Mouse (Mus musculus): Measurements from ENCODE around the gene Adam15.

Gene Adam15

GRCm38 (mm10) chr3:89355512-89355902 is 5.7 kb upstream of the Adam15 start:
- DNase-seq (ENCODE audit: low read depth, low spot score): no peak

GRCm38 (mm10) chr3:89354816-89355511 is 5.2 kb upstream of the Adam15 start:
- no peak for DNase-seq (ENCODE audit: low read depth, low spot score)

- DNase-seq (ENCODE audit: low read depth, low spot score): no peak
These were observed 1.5 kb upstream of the Adam15 start for GRCm38 (mm10) chr3:89351271-89351670.

GRCm38 (mm10) chr3:89348911-89349868 is 606 bp downstream of the Adam15 start:
- DNase-seq (ENCODE audit: low read depth, low spot score): no peak

- no peak for DNase-seq (ENCODE audit: low read depth, low spot score)
These were observed 1.9 kb downstream of the Adam15 start for GRCm38 (mm10) chr3:89347916-89348315.

GRCm38 (mm10) chr3:89346815-89347540 is 2.8 kb downstream of the Adam15 start:
- no peak for DNase-seq (ENCODE audit: low read depth, low spot score)

- DNase-seq (ENCODE audit: low read depth, low spot score): no peak
These were observed 6.5 kb downstream of the Adam15 start for GRCm38 (mm10) chr3:89343279-89343678.

GRCm38 (mm10) chr3:89341794-89342193 is 8.0 kb downstream of the Adam15 start:
- no peak for DNase-seq (ENCODE audit: low read depth, low spot score)

- peak; percentile 61 for DNase-seq (ENCODE audit: low read depth, low spot score)
These were observed 9.3 kb downstream of the Adam15 start for GRCm38 (mm10) chr3:89340465-89340864.

- peak; percentile 71 for DNase-seq (ENCODE audit: low read depth, low spot score)
These were observed 10.4 kb downstream of the Adam15 start for GRCm38 (mm10) chr3:89339416-89339815.

GRCm38 (mm10) chr3:89337721-89338578 is 11.8 kb downstream of the Adam15 start, which contains the start of gene Efna4:
TSS of gene Efna4 (minus strand) at chr3:89338028.
- DNase-seq (ENCODE audit: low read depth, low spot score): no peak

- no peak for DNase-seq (ENCODE audit: low read depth, low spot score)
These were observed 12.6 kb downstream of the Adam15 start for GRCm38 (mm10) chr3:89337062-89337720.

GRCm38 (mm10) chr3:89336529-89336928 is 13.3 kb downstream of the Adam15 start:
- no peak for DNase-seq (ENCODE audit: low read depth, low spot score)

- no peak for DNase-seq (ENCODE audit: low read depth, low spot score)
These were observed 16.7 kb downstream of the Adam15 start for GRCm38 (mm10) chr3:89333053-89333452.

- no peak for DNase-seq (ENCODE audit: low read depth, low spot score)
These were observed 17.3 kb downstream of the Adam15 start for GRCm38 (mm10) chr3:89332476-89332875.

- DNase-seq (ENCODE audit: low read depth, low spot score): no peak
These were observed 17.8 kb downstream of the Adam15 start for GRCm38 (mm10) chr3:89332013-89332412.

- no peak for DNase-seq (ENCODE audit: low read depth, low spot score)
These were observed 18.2 kb downstream of the Adam15 start for GRCm38 (mm10) chr3:89331561-89331960.

GRCm38 (mm10) chr3:89330948-89331347 is 18.8 kb downstream of the Adam15 start:
- no peak for DNase-seq (ENCODE audit: low read depth, low spot score)

GRCm38 (mm10) chr3:89330346-89330745 is 19.4 kb downstream of the Adam15 start:
- DNase-seq (ENCODE audit: low read depth, low spot score): no peak

- DNase-seq (ENCODE audit: low read depth, low spot score): no peak
These were observed 21.2 kb downstream of the Adam15 start for GRCm38 (mm10) chr3:89328623-89329022.

Data from WW6 (cell line).